Comparison of ENCODE assay signal across 41 mouse cellular contexts in genomic region chr16:88696256-88696655, GRCm38 (mm10). TPM values are rescaled to one million over a fixed set of nuclear protein-coding genes. Genes with fewer than 3 reads are reported as not detected.
"Had no signal": no experiment of that assay in that cellular context is flagged by ENCODE, and none has a peak within 500 bp of the region (broad histone marks: within the 10 kb centered on the region; RNA-seq: fewer than 3 reads in every experiment).

No protein-coding gene starts in this region.

- H3K4me3 ChIP-seq: heart, embryonic 10.5 days; heart, embryonic 12.5 days; heart, embryonic 13.5 days; heart, embryonic 15.5 days; hindbrain, embryonic 10.5 days; hindbrain, embryonic 12.5 days; hindbrain, embryonic 13.5 days; hindbrain, embryonic 15.5 days; kidney, embryonic 15.5 days; layer of hippocampus, adult 2 months; left cerebral cortex, adult 2 months had no signal

- H3K27me3 ChIP-seq: heart, embryonic 12.5 days; heart, embryonic 13.5 days; heart, embryonic 15.5 days; hindbrain, embryonic 12.5 days; hindbrain, embryonic 13.5 days; hindbrain, embryonic 15.5 days; kidney, embryonic 15.5 days had no signal

- H3K4me2 ChIP-seq: heart, embryonic 11.5 days; heart, embryonic 12.5 days; heart, embryonic 13.5 days; heart, embryonic 15.5 days; hindbrain, embryonic 12.5 days; hindbrain, embryonic 13.5 days; hindbrain, embryonic 14.5 days; hindbrain, embryonic 15.5 days; kidney, embryonic 15.5 days had no signal

- ATAC-seq: hindbrain, embryonic 16.5 days; hindbrain, postnatal 0 days; inflammation-experienced regulatory T-cells, adult 6 months had no signal

- H3K9me3 ChIP-seq: heart, embryonic 10.5 days; heart, embryonic 12.5 days; heart, embryonic 13.5 days; heart, embryonic 15.5 days; hindbrain, embryonic 10.5 days; hindbrain, embryonic 12.5 days; hindbrain, embryonic 13.5 days; hindbrain, embryonic 15.5 days; kidney, embryonic 15.5 days had no signal

- H3K9ac ChIP-seq: heart, embryonic 12.5 days; heart, embryonic 13.5 days; heart, embryonic 15.5 days; hindbrain, embryonic 12.5 days; hindbrain, embryonic 13.5 days; hindbrain, embryonic 14.5 days; hindbrain, embryonic 15.5 days; kidney, embryonic 15.5 days had no signal

- DNase-seq: heart, postnatal 10 days; heart, postnatal 14 days; heart, postnatal 36 days; heart, postnatal 4 days; kidney, adult 11 months; kidney, adult 18-20 months; kidney, adult 2 months; kidney, adult 8-10 months; kidney, adult 9 months; kidney, postnatal 10 days; kidney, postnatal 14 days; kidney, postnatal 25 days; kidney, postnatal 36 days; kidney, postnatal 4 days; layer of hippocampus, adult 9-11 months; layer of hippocampus, postnatal 36 days had no signal

- H3K27ac ChIP-seq: heart, embryonic 10.5 days; heart, embryonic 13.5 days; heart, embryonic 15.5 days; hindbrain, embryonic 10.5 days; hindbrain, embryonic 12.5 days; hindbrain, embryonic 13.5 days; hindbrain, embryonic 14.5 days; hindbrain, embryonic 15.5 days; hindbrain, postnatal 0 days; kidney, embryonic 15.5 days; kidney, postnatal 0 days; layer of hippocampus, adult 2 months; left cerebral cortex, adult 2 months had no signal

- H3K36me3 ChIP-seq: heart, embryonic 10.5 days; heart, embryonic 12.5 days; heart, embryonic 13.5 days; heart, embryonic 15.5 days; hindbrain, embryonic 10.5 days; hindbrain, embryonic 12.5 days; hindbrain, embryonic 13.5 days; hindbrain, embryonic 15.5 days; kidney, embryonic 15.5 days had no signal

- H3K4me1 ChIP-seq: heart, embryonic 10.5 days; heart, embryonic 12.5 days; heart, embryonic 13.5 days; heart, embryonic 15.5 days; hindbrain, embryonic 12.5 days; hindbrain, embryonic 13.5 days; hindbrain, embryonic 15.5 days had no signal

RNA-seq across cellular contexts. Expression of gene 2310061N02Rik, which starts 11.5 kb away (rescaled TPM):
- polyA plus RNA-seq: heart, embryonic 10.5 days; heart, embryonic 11.5 days; heart, embryonic 12.5 days; heart, embryonic 13.5 days; heart, embryonic 14.5 days; heart, embryonic 15.5 days; heart, embryonic 16.5 days; heart, postnatal 0 days; hindbrain, embryonic 10.5 days; hindbrain, embryonic 11.5 days; hindbrain, embryonic 12.5 days; hindbrain, embryonic 13.5 days; hindbrain, embryonic 14.5 days; hindbrain, embryonic 15.5 days; hindbrain, embryonic 16.5 days; hindbrain, postnatal 0 days; inflammation-experienced regulatory T-cells, adult 6 months; intestine, embryonic 14.5 days; kidney, adult 2 months; kidney, embryonic 14.5 days; kidney, embryonic 15.5 days; kidney, embryonic 16.5 days; kidney, postnatal 0 days; large intestine, adult 2 months had no signal

RNA-seq across cellular contexts. Expression of gene Krtap27-1, which starts 24.8 kb away (rescaled TPM):
- polyA plus RNA-seq: heart, embryonic 10.5 days; heart, embryonic 11.5 days; heart, embryonic 12.5 days; heart, embryonic 13.5 days; heart, embryonic 14.5 days; heart, embryonic 15.5 days; heart, embryonic 16.5 days; heart, postnatal 0 days; hindbrain, embryonic 10.5 days; hindbrain, embryonic 11.5 days; hindbrain, embryonic 12.5 days; hindbrain, embryonic 13.5 days; hindbrain, embryonic 14.5 days; hindbrain, embryonic 15.5 days; hindbrain, embryonic 16.5 days; hindbrain, postnatal 0 days; inflammation-experienced regulatory T-cells, adult 6 months; intestine, embryonic 14.5 days; kidney, adult 2 months; kidney, embryonic 14.5 days; kidney, embryonic 15.5 days; kidney, embryonic 16.5 days; kidney, postnatal 0 days; large intestine, adult 2 months had no signal

RNA-seq across cellular contexts. Expression of gene Krtap13-1, which starts 32.4 kb away (rescaled TPM):
- polyA plus RNA-seq: heart, embryonic 10.5 days; heart, embryonic 11.5 days; heart, embryonic 12.5 days; heart, embryonic 13.5 days; heart, embryonic 14.5 days; heart, embryonic 15.5 days; heart, embryonic 16.5 days; heart, postnatal 0 days; hindbrain, embryonic 10.5 days; hindbrain, embryonic 11.5 days; hindbrain, embryonic 12.5 days; hindbrain, embryonic 13.5 days; hindbrain, embryonic 14.5 days; hindbrain, embryonic 15.5 days; hindbrain, embryonic 16.5 days; hindbrain, postnatal 0 days; inflammation-experienced regulatory T-cells, adult 6 months; intestine, embryonic 14.5 days; kidney, adult 2 months; kidney, embryonic 14.5 days; kidney, embryonic 15.5 days; kidney, embryonic 16.5 days; kidney, postnatal 0 days; large intestine, adult 2 months had no signal

RNA-seq across cellular contexts. Expression of gene Krtap26-1, which starts 48.7 kb away (rescaled TPM):
- polyA plus RNA-seq: heart, embryonic 10.5 days; heart, embryonic 11.5 days; heart, embryonic 12.5 days; heart, embryonic 13.5 days; heart, embryonic 14.5 days; heart, embryonic 15.5 days; heart, embryonic 16.5 days; heart, postnatal 0 days; hindbrain, embryonic 10.5 days; hindbrain, embryonic 11.5 days; hindbrain, embryonic 12.5 days; hindbrain, embryonic 13.5 days; hindbrain, embryonic 14.5 days; hindbrain, embryonic 15.5 days; hindbrain, embryonic 16.5 days; hindbrain, postnatal 0 days; inflammation-experienced regulatory T-cells, adult 6 months; intestine, embryonic 14.5 days; kidney, adult 2 months; kidney, embryonic 14.5 days; kidney, embryonic 15.5 days; kidney, embryonic 16.5 days; kidney, postnatal 0 days; large intestine, adult 2 months had no signal

RNA-seq across cellular contexts. Expression of gene Krtap13, which starts 55.2 kb away (rescaled TPM):
- polyA plus RNA-seq: heart, embryonic 10.5 days; heart, embryonic 11.5 days; heart, embryonic 12.5 days; heart, embryonic 13.5 days; heart, embryonic 14.5 days; heart, embryonic 15.5 days; heart, embryonic 16.5 days; heart, postnatal 0 days; hindbrain, embryonic 10.5 days; hindbrain, embryonic 11.5 days; hindbrain, embryonic 12.5 days; hindbrain, embryonic 13.5 days; hindbrain, embryonic 14.5 days; hindbrain, embryonic 15.5 days; hindbrain, embryonic 16.5 days; hindbrain, postnatal 0 days; inflammation-experienced regulatory T-cells, adult 6 months; intestine, embryonic 14.5 days; kidney, adult 2 months; kidney, embryonic 14.5 days; kidney, embryonic 15.5 days; kidney, embryonic 16.5 days; kidney, postnatal 0 days; large intestine, adult 2 months had no signal
